Mouse (Mus musculus): ENCODE measurements around the gene Gm14403. TPM values are rescaled to one million over a fixed set of nuclear protein-coding genes. Genes with fewer than 3 reads are reported as not detected.
"Not testable (repeated sequence)": the region's sequence is repeated elsewhere in the genome, so short reads cannot be mapped to it uniquely, and the experiment has no call there.

The Gm14403 gene
- total RNA-seq (2021) (10 to 100 TPM; 66.2 to 94.9 TPM), polyA plus RNA-seq (2012; rRNA removed) (0.21 and 0.33 TPM in 2 replicates)
- long read RNA-seq, partial matches to known transcripts = 8 of 28 reads
- long read RNA-seq, other reads (novel, unspliced or antisense) = 14 of 28 reads

DNA sequence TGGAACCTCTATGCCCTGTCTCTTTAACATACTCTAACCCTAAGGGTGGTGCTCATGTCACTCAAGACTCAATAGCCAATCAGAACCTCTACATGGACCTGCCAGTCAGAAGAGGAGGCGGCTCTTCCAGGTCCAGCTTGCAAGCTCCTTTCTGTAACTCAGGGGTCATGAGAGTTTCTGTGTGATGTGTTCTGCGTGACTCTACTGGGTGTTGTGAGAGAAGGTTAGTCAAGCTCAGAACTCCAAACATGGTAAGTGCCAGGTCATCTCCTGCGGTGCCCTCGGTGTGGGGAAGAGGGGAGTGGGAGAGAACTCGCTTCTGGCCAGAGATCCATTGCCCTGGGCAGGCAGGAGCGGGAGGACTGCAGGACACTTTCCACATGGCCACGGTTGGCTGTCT lies at the start of gene Gm14403:
Gene Gm14403, plus strand, starts transcription at position 149 of the 400 bp plus-strand sequence.
- peak; percentile 72 for DNase-seq

- peak; percentile 68 for DNase-seq
Observed at GRCm38 (mm10) chr2:177464676-177465075, 33.3 kb upstream of the Gm14403 start, which contains the start of gene Zfp970. Zfp970 (plus strand) TSS chr2:177464733.

GRCm38 (mm10) chr2:177468222-177468621 lies 29.8 kb upstream of the Gm14403 start:
- DNase-seq = not testable (repeated sequence)

- peak; percentile 11 for DNase-seq
Observed at GRCm38 (mm10) chr2:177472261-177472660, 25.8 kb upstream of the Gm14403 start.

DNA sequence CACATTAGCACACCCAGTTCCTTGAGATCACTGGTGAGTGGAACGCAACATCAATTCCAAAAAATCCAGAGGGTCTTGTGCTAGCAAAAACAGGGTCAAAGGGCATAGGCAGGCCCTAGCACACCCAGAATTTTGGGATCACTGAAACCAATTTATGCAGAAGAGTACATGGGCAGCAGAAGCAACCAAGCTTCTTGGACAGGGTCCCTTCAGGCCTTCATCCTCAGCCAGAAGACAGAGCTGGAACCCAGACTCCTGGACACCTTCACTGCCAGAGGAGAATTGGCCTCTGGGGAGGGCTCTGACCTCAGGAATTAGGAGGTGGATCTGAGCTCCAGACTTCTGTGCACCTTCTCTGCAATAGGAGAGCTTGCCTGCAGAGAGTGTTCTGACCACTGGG lies 16.0 kb upstream of the Gm14403 start:
- DNase-seq = not testable (repeated sequence)

DNA sequence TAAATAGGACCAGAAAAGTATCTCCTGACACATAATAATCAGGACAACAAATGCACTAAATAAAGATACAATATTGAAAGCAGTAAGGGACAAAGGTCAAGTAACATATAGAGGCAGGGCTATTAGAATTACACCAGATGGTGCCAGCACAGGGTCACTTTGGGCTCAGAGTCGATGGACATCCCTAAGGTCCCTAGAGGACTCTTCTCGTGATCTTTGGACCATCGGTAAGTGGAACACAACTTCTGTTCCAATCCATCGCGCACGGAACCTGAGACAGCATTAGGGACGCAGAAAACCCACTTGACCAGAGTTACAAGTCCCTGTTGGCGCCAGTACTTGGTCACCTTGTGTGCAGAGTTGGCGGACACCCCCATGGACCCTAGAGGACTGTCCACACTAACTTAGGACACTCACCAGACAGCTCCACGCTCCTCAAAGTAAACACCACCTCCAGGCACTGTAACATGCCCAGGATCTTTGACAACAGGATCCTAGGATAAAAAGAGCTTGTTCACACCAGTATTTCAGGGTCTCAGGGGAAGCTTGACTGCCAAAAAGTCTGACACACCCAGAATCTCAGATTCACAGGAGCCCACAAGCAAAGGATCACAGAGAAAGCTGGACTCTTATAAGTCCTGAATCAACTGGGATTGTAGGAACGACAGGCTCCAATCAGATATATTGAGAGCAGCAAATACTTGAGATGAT lies 14.6 kb upstream of the Gm14403 start:
- not testable (repeated sequence) for DNase-seq

GRCm38 (mm10) chr2:177499182-177499581 lies 1.2 kb downstream of the Gm14403 start:
- peak; percentile 34 for DNase-seq

- DNase-seq = not testable (repeated sequence)
Observed at GRCm38 (mm10) chr2:177505211-177505719, 7.2 kb downstream of the Gm14403 start.

DNA sequence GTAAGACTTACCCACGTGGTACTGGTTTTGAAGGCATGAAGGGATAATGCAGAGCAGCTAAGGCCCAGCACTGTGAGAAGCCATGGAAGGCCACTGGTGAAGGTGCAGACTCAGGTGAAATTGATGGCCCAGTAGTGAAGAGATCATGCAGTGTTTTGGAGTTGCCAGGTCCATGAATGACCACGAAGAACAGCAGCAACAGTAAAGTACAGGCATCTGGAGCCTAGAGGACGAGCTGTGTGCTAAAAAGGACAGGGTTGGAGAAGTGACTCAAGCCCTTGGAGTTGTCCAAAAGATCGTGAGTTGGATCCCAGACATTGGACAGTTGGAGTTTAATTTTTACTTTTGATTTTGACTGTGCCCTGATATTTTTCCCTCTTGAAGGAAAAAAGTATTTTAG lies 13.4 kb downstream of the Gm14403 start:
- DNase-seq = not testable (repeated sequence)

GRCm38 (mm10) chr2:177511972-177512371 lies 14.0 kb downstream of the Gm14403 start:
- not testable (repeated sequence) for DNase-seq

- not testable (repeated sequence) for DNase-seq
Observed at GRCm38 (mm10) chr2:177513991-177514479, 16.0 kb downstream of the Gm14403 start.

- not testable (repeated sequence) for DNase-seq
Observed at GRCm38 (mm10) chr2:177517746-177518145, 19.7 kb downstream of the Gm14403 start.

GRCm38 (mm10) chr2:177518354-177518753 lies 20.3 kb downstream of the Gm14403 start:
- not testable (repeated sequence) for DNase-seq

GRCm38 (mm10) chr2:177518960-177519359 lies 20.9 kb downstream of the Gm14403 start:
- not testable (repeated sequence) for DNase-seq

- no peak for DNase-seq
Observed at GRCm38 (mm10) chr2:177520035-177520434, 22.0 kb downstream of the Gm14403 start.

- no peak for DNase-seq
Observed at GRCm38 (mm10) chr2:177523061-177523460, 25.0 kb downstream of the Gm14403 start.

GRCm38 (mm10) chr2:177523674-177524073 lies 25.7 kb downstream of the Gm14403 start:
- DNase-seq = not testable (repeated sequence)

- not testable (repeated sequence) for DNase-seq
Observed at GRCm38 (mm10) chr2:177524171-177524570, 26.2 kb downstream of the Gm14403 start.

DNA sequence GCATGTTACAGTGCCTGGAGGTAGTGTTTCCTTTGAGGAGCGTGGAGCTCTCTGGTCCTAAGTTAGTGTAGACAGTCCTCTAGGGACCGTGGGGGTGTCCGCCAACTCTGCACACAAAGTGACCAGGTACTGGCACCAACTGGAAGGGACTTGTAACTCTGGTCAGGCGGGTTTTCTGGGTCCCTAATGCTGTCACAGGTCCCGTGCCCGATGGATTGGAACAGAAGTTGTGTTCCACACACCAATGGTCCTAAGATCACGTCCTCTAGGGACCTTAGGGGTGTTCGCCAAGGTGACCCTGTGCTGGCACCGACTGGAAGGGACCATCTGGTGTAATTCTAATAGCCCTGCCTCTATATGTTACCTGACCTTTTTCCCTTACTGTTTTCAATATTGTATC lies 37.9 kb downstream of the Gm14403 start:
- DNase-seq = no peak

- DNase-seq = not testable (repeated sequence)
Observed at GRCm38 (mm10) chr2:177537141-177537540, 39.1 kb downstream of the Gm14403 start.

GRCm38 (mm10) chr2:177537717-177538116 lies 39.7 kb downstream of the Gm14403 start:
- not testable (repeated sequence) for DNase-seq

DNA sequence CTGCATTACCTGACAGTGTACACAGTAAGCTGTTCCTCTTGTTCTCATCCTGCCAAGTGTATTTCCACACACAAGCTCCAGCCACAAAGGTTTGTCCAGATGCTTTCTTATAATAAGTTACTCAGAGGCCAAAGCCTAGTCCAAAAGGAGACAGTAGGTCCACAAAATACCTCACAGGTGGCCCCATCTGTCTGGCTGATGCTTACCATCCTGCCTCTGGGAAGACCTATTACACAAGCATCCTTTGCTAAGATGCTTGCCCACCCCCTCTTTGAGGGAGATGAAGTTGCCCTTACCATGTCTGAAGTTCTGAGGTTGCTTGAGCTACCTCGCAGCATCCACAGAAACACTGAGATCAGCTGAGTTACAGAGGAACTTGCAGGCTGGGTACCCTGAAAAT lies 57.2 kb downstream of the Gm14403 start:
- DNase-seq = peak; percentile 11

Measured in adrenal gland, adult 2 months (tissue).